Mouse (Mus musculus) hindbrain, embryonic 14.5 days (tissue): ENCODE data around the gene Errfi1. TPM values are rescaled to one million over a fixed set of nuclear protein-coding genes. Genes with fewer than 3 reads are reported as not detected.
A peak's percentile ranks its signal among the peaks of the same experiment; 100 is the strongest.

ENCODE experiments used
- ATAC-seq: fragments of 200-750 bp; cut with Nextera tagmentation; 2 replicates; pipeline ENCODE4 v1.8.0; 2017; ENCODE audit warnings: moderate number of reproducible peaks, mild to moderate bottlenecking, moderate TSS enrichment, moderate library complexity; ENCODE audit not compliant: low FRiP score
- DNase-seq: peaks from one replicate; pipeline ENCODE4 v3.0.0-alpha.2; 2015; ENCODE audit warnings: low spot score
- H3K27ac ChIP-seq: fragments of 300-500 bp; sonication (generic); 2 replicates; pipeline ENCODE4 v1.5.1; 2014; ENCODE audit warnings: mild to moderate bottlenecking, moderate library complexity
- H3K27me3 ChIP-seq: fragments of 300-500 bp; sonication (generic); 2 replicates; pipeline ENCODE4 v1.6.1; 2014; ENCODE audit warnings: mild to moderate bottlenecking, low read length, mixed read lengths; ENCODE audit not compliant: control insufficient read depth, insufficient read depth
- H3K36me3 ChIP-seq: fragments of 300-500 bp; sonication (generic); replicated peaks from 2 replicates; pipeline ENCODE4 v1.6.1; 2014; ENCODE audit not compliant: control insufficient read depth, insufficient read depth
- H3K4me1 ChIP-seq: fragments of 300-500 bp; sonication (generic); replicated peaks from 2 replicates; pipeline ENCODE4 v1.6.1; 2014; ENCODE audit warnings: antibody characterized with exemption, low read length, mixed read lengths; ENCODE audit not compliant: control insufficient read depth, insufficient read depth
- H3K4me2 ChIP-seq: fragments of 300-500 bp; sonication (generic); replicated peaks from 2 replicates; pipeline ENCODE4 v1.6.1; 2014; ENCODE audit warnings: mild to moderate bottlenecking, moderate library complexity
- H3K4me3 ChIP-seq: fragments of 300-500 bp; sonication (generic); replicated peaks from 2 replicates; pipeline ENCODE4 v1.5.1; 2014; ENCODE audit warnings: mild to moderate bottlenecking, low read length
- H3K9ac ChIP-seq: fragments of 300-500 bp; sonication (generic); 2 replicates; pipeline ENCODE4 v1.6.1; 2014
- H3K9me3 ChIP-seq: fragments of 300-500 bp; sonication (generic); 2 replicates; pipeline ENCODE4 v1.6.1; 2016; ENCODE audit warnings: low read length; ENCODE audit not compliant: control insufficient read depth
- WGBS: fragments of 180-500 bp; shearing (Covaris S2); extraction: QIAGEN DNeasy Blood & Tissue Kit; methylation state at CpG from one replicate; pipeline ENCODE4 v1.1.7; 2014; 5-methylcytosine and 5-hydroxymethylcytosine counted together
- polyA plus RNA-seq: library from polyadenylated mRNA; unstranded; fragments of >200 nt; fragmentation: Nextera tagmentation; extraction: Ambion mirVana; gene quantifications from 2 replicates; pipeline ENCODE4 v1.2.1, GENCODE M21; 2014

Errfi1 gene
- polyA plus RNA-seq, 1 experiment from 2014 or later: 39.6 TPM

GRCm38 (mm10) chr4:150822624-150823023, 31.1 kb upstream of the Errfi1 start:
- no peak for DNase-seq

GRCm38 (mm10) chr4:150823614-150824480, 29.9 kb upstream of the Errfi1 start:
- H3K27ac ChIP-seq: no peak overlapping the region
- H3K27me3 ChIP-seq: no peaks in the 10 kb centered on the region
- no peaks in the 10 kb centered on the region for H3K9me3 ChIP-seq
- no peak overlapping the region for H3K4me3 ChIP-seq
- 45% methylated on average over 24 of the region's 24 CpGs for WGBS
- no peak overlapping the region for H3K4me2 ChIP-seq
- no peaks in the 10 kb centered on the region for H3K36me3 ChIP-seq
- no peak for ATAC-seq
- no peak overlapping the region for H3K9ac ChIP-seq
- H3K4me1 ChIP-seq: peaks cover 14% of the 10 kb centered on the region
- no peak for DNase-seq

More at GRCm38 (mm10) chr4:150822624-150823023, 31.1 kb upstream of the Errfi1 start:
- Histone ChIP-seq H3K27me3 (no peaks in the 10 kb centered on the region), H3K27ac (no peak overlapping the region), H3K36me3 (no peaks in the 10 kb centered on the region), H3K9me3 (no peaks in the 10 kb centered on the region), H3K9ac (no peak overlapping the region), H3K4me3 (no peak overlapping the region), H3K4me2 (no peak overlapping the region), H3K4me1 (peaks cover 14% of the 10 kb centered on the region)
- 86% methylated on average over 9 of the region's 9 CpGs for WGBS
- ATAC-seq: no peak

GRCm38 (mm10) chr4:150824877-150825276, 28.8 kb upstream of the Errfi1 start:
- no peak overlapping the region for H3K4me2 ChIP-seq
- no peaks in the 10 kb centered on the region for H3K9me3 ChIP-seq
- H3K27ac ChIP-seq: no peak overlapping the region
- ATAC-seq (no peak), DNase-seq (no peak)
- H3K9ac ChIP-seq: no peak overlapping the region
- H3K36me3 ChIP-seq: no peaks in the 10 kb centered on the region
- no peaks in the 10 kb centered on the region for H3K27me3 ChIP-seq
- peaks cover 14% of the 10 kb centered on the region for H3K4me1 ChIP-seq
- no peak overlapping the region for H3K4me3 ChIP-seq
- WGBS: 68% methylated on average over 6 of the region's 6 CpGs

DNA sequence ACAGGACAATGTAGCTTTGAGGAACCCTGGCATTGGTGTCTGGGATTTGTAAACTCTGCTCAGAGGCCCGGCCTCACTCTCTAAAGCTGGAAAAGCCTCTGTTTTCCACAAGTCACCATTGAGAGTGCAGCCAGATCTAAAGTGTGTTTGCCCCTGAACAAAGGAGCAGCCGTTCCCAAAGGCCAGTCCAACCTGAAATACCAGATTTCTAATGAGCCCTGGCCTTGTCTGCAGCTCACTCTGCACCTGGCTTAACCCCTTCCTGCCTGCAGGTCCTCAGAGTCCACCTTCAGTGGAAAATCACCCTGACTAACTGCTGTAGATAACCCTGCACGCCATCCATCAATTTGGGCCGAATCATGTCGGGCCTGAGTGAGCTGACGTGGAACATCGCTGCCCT, 28.2 kb upstream of the Errfi1 start:
- H3K27me3 ChIP-seq: no peaks in the 10 kb centered on the region
- no peaks in the 10 kb centered on the region for H3K36me3 ChIP-seq
- WGBS: 27% methylated on average over 7 of the region's 7 CpGs
- ATAC-seq (no peak), DNase-seq (no peak)
- H3K9ac ChIP-seq: no peak overlapping the region
- H3K4me1 ChIP-seq: peaks cover 14% of the 10 kb centered on the region
- H3K4me2 ChIP-seq: no peak overlapping the region
- 0 out of 2 replicates have a peak overlapping the region, but pooled peaks have one; percentile 21 for H3K27ac ChIP-seq
- H3K9me3 ChIP-seq: no peaks in the 10 kb centered on the region
- H3K4me3 ChIP-seq: no peak overlapping the region

DNA sequence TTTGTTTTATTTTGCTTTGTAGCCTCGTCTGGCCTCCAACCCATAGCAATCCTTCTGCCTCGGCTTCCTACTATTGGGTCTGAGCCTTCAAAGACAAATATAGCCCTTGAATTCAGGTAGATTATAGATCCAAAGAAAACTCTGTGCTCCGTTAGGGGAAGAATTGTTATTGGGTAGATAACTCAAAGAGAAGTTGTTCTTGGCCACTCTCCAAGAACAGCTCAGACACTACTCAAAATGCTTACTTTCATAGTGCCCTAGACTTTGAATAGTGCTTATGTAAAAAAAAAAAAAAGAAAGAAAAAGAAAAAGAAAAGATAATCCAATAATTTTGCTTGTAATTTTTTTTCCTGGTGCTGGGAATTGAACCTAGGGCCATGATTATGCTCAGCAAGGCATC, 22.4 kb upstream of the Errfi1 start:
- Histone ChIP-seq H3K36me3 (no peaks in the 10 kb centered on the region), H3K4me3 (no peak overlapping the region), H3K27me3 (no peaks in the 10 kb centered on the region), H3K9me3 (no peaks in the 10 kb centered on the region), H3K4me2 (no peak overlapping the region), H3K27ac (no peak overlapping the region), H3K9ac (no peak overlapping the region), H3K4me1 (no peaks in the 10 kb centered on the region)
- ATAC-seq: no peak
- WGBS: 85% methylated on average over 3 of the region's 3 CpGs
- DNase-seq: no peak

GRCm38 (mm10) chr4:150831941-150832340, 21.8 kb upstream of the Errfi1 start:
- H3K4me3 ChIP-seq: no peak overlapping the region
- ATAC-seq: no peak
- WGBS: 91% methylated on average over 6 of the region's 6 CpGs
- H3K9me3 ChIP-seq: no peaks in the 10 kb centered on the region
- no peaks in the 10 kb centered on the region for H3K36me3 ChIP-seq
- no peak overlapping the region for H3K27ac ChIP-seq
- DNase-seq: no peak
- no peak overlapping the region for H3K9ac ChIP-seq
- no peaks in the 10 kb centered on the region for H3K4me1 ChIP-seq
- H3K27me3 ChIP-seq: no peaks in the 10 kb centered on the region
- H3K4me2 ChIP-seq: no peak overlapping the region

- no peak for ATAC-seq
- WGBS: 86% methylated on average over 5 of the region's 5 CpGs
These were observed 18.6 kb upstream of the Errfi1 start for GRCm38 (mm10) chr4:150835163-150835562.

DNA sequence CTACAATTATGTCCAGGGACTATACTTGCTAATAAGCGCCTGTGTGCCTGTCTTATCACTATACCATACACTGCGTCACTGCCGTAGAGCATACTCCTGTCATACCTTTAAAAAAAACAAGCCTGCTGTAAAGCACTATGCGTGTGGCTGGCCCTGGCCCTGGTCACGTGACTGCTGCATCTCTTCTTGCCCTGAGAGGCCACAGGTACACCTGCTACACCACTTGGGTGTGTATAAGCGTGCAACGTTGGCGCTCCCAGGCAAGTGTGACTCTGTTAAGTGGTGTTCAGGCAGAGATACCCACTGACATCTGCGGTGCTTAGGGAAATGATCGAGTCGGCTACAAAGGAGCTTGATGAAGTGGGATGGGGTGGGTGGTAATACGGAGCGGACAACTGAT, 17.5 kb upstream of the Errfi1 start:
- DNase-seq (no peak), ATAC-seq (no peak)
- Histone ChIP-seq H3K36me3 (no peaks in the 10 kb centered on the region), H3K27me3 (no peaks in the 10 kb centered on the region), H3K4me1 (no peaks in the 10 kb centered on the region), H3K9me3 (no peaks in the 10 kb centered on the region), H3K4me2 (no peak overlapping the region), H3K4me3 (no peak overlapping the region), H3K9ac (no peak overlapping the region), H3K27ac (no peak overlapping the region)
- WGBS: 93% methylated on average over 13 of the region's 13 CpGs

More at GRCm38 (mm10) chr4:150835163-150835562, 18.6 kb upstream of the Errfi1 start:
- Histone ChIP-seq H3K4me2 (no peak overlapping the region), H3K36me3 (no peaks in the 10 kb centered on the region), H3K4me3 (no peak overlapping the region), H3K9me3 (no peaks in the 10 kb centered on the region), H3K4me1 (no peaks in the 10 kb centered on the region), H3K9ac (no peak overlapping the region), H3K27ac (no peak overlapping the region), H3K27me3 (no peaks in the 10 kb centered on the region)
- DNase-seq: no peak

DNA sequence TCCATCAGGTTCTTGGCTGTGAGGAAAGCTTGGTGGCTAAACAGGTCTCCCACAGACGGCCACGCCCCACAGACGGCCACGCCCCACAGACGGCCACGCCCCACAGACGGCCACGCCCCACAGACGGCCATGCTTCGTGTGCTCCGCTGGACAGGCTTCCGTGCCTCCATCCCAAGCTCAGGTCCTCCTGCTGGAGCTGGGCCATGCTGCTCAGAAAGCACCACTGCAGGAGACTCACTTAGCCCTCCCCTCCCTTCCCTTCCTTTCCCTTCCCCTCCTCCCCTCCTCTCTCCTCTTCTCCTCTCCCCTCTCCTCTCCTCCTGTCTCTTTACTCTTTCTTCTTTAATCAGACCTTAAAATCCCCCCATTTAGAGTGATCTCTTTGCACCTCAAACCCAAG, 16.8 kb upstream of the Errfi1 start:
- Histone ChIP-seq H3K9me3 (no peaks in the 10 kb centered on the region), H3K27me3 (no peaks in the 10 kb centered on the region), H3K9ac (no peak overlapping the region), H3K4me1 (no peaks in the 10 kb centered on the region), H3K4me3 (no peak overlapping the region), H3K4me2 (no peak overlapping the region), H3K27ac (no peak overlapping the region), H3K36me3 (no peaks in the 10 kb centered on the region)
- ATAC-seq (no peak), DNase-seq (no peak)
- WGBS: 94% methylated on average over 12 of the region's 12 CpGs
